30 mouse cellular contexts compared by ENCODE assay signal in the genomic region with DNA sequence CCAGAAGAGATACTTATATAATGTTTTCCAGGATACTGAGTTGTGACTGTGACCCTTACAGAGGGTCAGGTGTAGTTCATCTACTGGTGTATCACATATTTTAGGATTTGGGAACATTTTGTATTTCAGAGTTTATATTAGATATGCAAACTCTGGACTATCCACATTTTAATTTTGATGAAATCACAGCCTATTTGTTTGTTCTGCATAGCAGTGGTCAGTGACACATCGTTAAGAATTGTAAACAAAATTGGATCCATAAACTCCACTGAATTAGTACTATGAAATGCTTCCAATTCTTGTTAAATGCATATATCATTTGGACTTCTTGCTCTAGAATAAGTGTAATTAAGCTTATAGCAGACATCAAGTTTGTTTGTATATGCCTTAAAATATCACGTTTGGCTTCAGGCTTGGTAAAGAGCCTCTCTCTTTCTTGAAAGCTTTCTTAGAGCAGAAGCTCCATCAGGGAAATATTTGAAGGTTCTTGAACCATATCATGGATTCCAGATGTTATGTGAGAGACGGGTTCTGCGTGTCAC.
DNase-seq lines count a peak whose midpoint lies in the region; ATAC-seq and TF ChIP-seq lines count a peak whose summit lies in the region.
"Had no signal": no experiment of that assay in that cellular context is flagged by ENCODE, and none has a peak within 500 bp of the region (broad histone marks: within the 10 kb centered on the region; RNA-seq: fewer than 3 reads in every experiment).

No protein-coding gene starts in this region.

- H3K27ac ChIP-seq in embryonic facial prominence, embryonic 11.5 days (replicated peaks; ENCODE audit: low read depth, low read length): no peak overlapping the region
- no peak overlapping the region for H3K27ac ChIP-seq in embryonic facial prominence, embryonic 10.5 days (replicated peaks)
- H3K27ac ChIP-seq in lung, embryonic 14.5 days (ENCODE audit: low read depth): no peak overlapping the region
- H3K27ac ChIP-seq in lung, postnatal 0 days (ENCODE audit: low read length): no peak overlapping the region
- no peak overlapping the region for H3K27ac ChIP-seq in hindbrain, embryonic 14.5 days
- H3K27ac ChIP-seq: embryonic facial prominence, embryonic 12.5 days; forebrain, embryonic 12.5 days; forebrain, embryonic 15.5 days; heart, embryonic 15.5 days; hindbrain, embryonic 10.5 days; hindbrain, embryonic 13.5 days; hindbrain, postnatal 0 days had no signal

- DNase-seq in embryonic facial prominence, embryonic 11.5 days (ENCODE audit: low spot score): peak; percentile 19
- no peak for DNase-seq in embryonic facial prominence, embryonic 10.5 days (ENCODE audit: low spot score)
- DNase-seq in lung, embryonic 14.5 days: peak; percentile 44
- no peak for DNase-seq in lung, postnatal 36 days
- peak; percentile 8 for DNase-seq in lung, postnatal 0 days (ENCODE audit: low spot score)
- DNase-seq in lung, adult 18-20 months: no peak
- DNase-seq in hindbrain, embryonic 14.5 days (ENCODE audit: low spot score): no peak
- DNase-seq: adrenal gland, postnatal 10 days; adrenal gland, postnatal 36 days; B cell, adult 2 months; cerebellum, adult 18-20 months; cerebellum, adult 9-10 months; cerebellum, postnatal 14 days; embryo, embryonic 11 days; gastrocnemius, postnatal 25 days; heart, adult 18-20 months; heart, postnatal 10 days; heart, postnatal 36 days had no signal

- no peaks in the 10 kb centered on the region for H3K27me3 ChIP-seq in embryonic facial prominence, embryonic 11.5 days (ENCODE audit: control insufficient read depth, insufficient read depth, low read length)
- H3K27me3 ChIP-seq in embryonic facial prominence, embryonic 10.5 days (replicated peaks; ENCODE audit: low read depth, poor library complexity, severe bottlenecking): no peaks in the 10 kb centered on the region
- H3K27me3 ChIP-seq in lung, embryonic 14.5 days (ENCODE audit: insufficient read depth, low read length): no peaks in the 10 kb centered on the region
- no peaks in the 10 kb centered on the region for H3K27me3 ChIP-seq in lung, postnatal 0 days (replicated peaks; ENCODE audit: insufficient read depth, low read length)
- no peaks in the 10 kb centered on the region for H3K27me3 ChIP-seq in hindbrain, embryonic 14.5 days (ENCODE audit: control insufficient read depth, insufficient read depth, low read length)
- H3K27me3 ChIP-seq: CH12.LX; embryonic facial prominence, embryonic 12.5 days; forebrain, embryonic 12.5 days; forebrain, embryonic 15.5 days; heart, embryonic 12.5 days; heart, embryonic 15.5 days; hindbrain, embryonic 13.5 days; Patski had no signal

- H3K4me1 ChIP-seq in embryonic facial prominence, embryonic 11.5 days (ENCODE audit: control insufficient read depth, insufficient read depth, low read length): no peaks in the 10 kb centered on the region
- H3K4me1 ChIP-seq in embryonic facial prominence, embryonic 10.5 days: no peaks in the 10 kb centered on the region
- H3K4me1 ChIP-seq in lung, embryonic 14.5 days (ENCODE audit: insufficient read depth): no peaks in the 10 kb centered on the region
- no peaks in the 10 kb centered on the region for H3K4me1 ChIP-seq in lung, postnatal 0 days (ENCODE audit: insufficient read depth, low read depth, low read length)
- H3K4me1 ChIP-seq in hindbrain, embryonic 14.5 days (replicated peaks; ENCODE audit: control insufficient read depth, insufficient read depth, low read length): no peaks in the 10 kb centered on the region
- H3K4me1 ChIP-seq: embryonic facial prominence, embryonic 12.5 days; forebrain, embryonic 12.5 days; forebrain, embryonic 15.5 days; heart, embryonic 12.5 days; heart, embryonic 15.5 days; hindbrain, embryonic 10.5 days; hindbrain, embryonic 13.5 days had no signal

- TF ChIP-seq CTCF in lung, embryonic 14.5 days (IDR thresholded peaks at IDR 0.05; ENCODE audit: low read depth): no peak
- no peak for TF ChIP-seq CTCF in lung, postnatal 0 days (IDR thresholded peaks at IDR 0.05)

- WGBS in embryonic facial prominence, embryonic 11.5 days: 67% methylated on average over 4 of the region's 4 CpGs
- whole genome bisulfite sequencing in embryonic facial prominence, embryonic 10.5 days: 65% methylated on average over 4 of the region's 4 CpGs
- WGBS in lung, embryonic 14.5 days: 45% methylated on average over 4 of the region's 4 CpGs
- WGBS in lung, postnatal 0 days: 53% methylated on average over 4 of the region's 4 CpGs
- WGBS in hindbrain, embryonic 14.5 days: 86% methylated on average over 4 of the region's 4 CpGs

- H3K4me2 ChIP-seq in embryonic facial prominence, embryonic 11.5 days (ENCODE audit: low read depth, low read length): no peak overlapping the region
- H3K4me2 ChIP-seq in lung, embryonic 14.5 days: no peak overlapping the region
- H3K4me2 ChIP-seq in lung, postnatal 0 days (replicated peaks; ENCODE audit: low read depth, low read length): no peak overlapping the region
- H3K4me2 ChIP-seq in hindbrain, embryonic 14.5 days (replicated peaks): no peak overlapping the region
- H3K4me2 ChIP-seq: embryonic facial prominence, embryonic 12.5 days; forebrain, embryonic 12.5 days; forebrain, embryonic 15.5 days; heart, embryonic 12.5 days; heart, embryonic 15.5 days; hindbrain, embryonic 13.5 days had no signal

- no peaks in the 10 kb centered on the region for H3K36me3 ChIP-seq in embryonic facial prominence, embryonic 11.5 days (replicated peaks; ENCODE audit: control insufficient read depth, insufficient read depth, low read depth, low read length)
- no peaks in the 10 kb centered on the region for H3K36me3 ChIP-seq in embryonic facial prominence, embryonic 10.5 days (replicated peaks)
- no peaks in the 10 kb centered on the region for H3K36me3 ChIP-seq in lung, embryonic 14.5 days (ENCODE audit: insufficient read depth)
- H3K36me3 ChIP-seq in lung, postnatal 0 days (ENCODE audit: insufficient read depth, low read length): no peaks in the 10 kb centered on the region
- H3K36me3 ChIP-seq in hindbrain, embryonic 14.5 days (replicated peaks; ENCODE audit: control insufficient read depth, insufficient read depth): no peaks in the 10 kb centered on the region
- H3K36me3 ChIP-seq: embryonic facial prominence, embryonic 12.5 days; forebrain, embryonic 12.5 days; forebrain, embryonic 15.5 days; G1E; heart, embryonic 12.5 days; heart, embryonic 15.5 days; hindbrain, embryonic 10.5 days; hindbrain, embryonic 13.5 days had no signal

- ATAC-seq in embryonic facial prominence, embryonic 11.5 days (replicated peaks; ENCODE audit: insufficient number of reproducible peaks, low FRiP score, low TSS enrichment, low read depth): no peak
- ATAC-seq in lung, embryonic 14.5 days (ENCODE audit: insufficient read depth): peak; percentile 58; the same call in 1 of the 2 replicates
- no peak; the same call in 1 of the 2 replicates for ATAC-seq in lung, postnatal 0 days
- no peak for ATAC-seq in hindbrain, embryonic 14.5 days (ENCODE audit: low FRiP score)
- ATAC-seq: forebrain, embryonic 15.5 days; hindbrain, postnatal 0 days; Patski had no signal

- no peak overlapping the region for H3K9ac ChIP-seq in embryonic facial prominence, embryonic 11.5 days (replicated peaks; ENCODE audit: low read length)
- H3K9ac ChIP-seq in lung, embryonic 14.5 days: no peak overlapping the region
- no peak overlapping the region for H3K9ac ChIP-seq in lung, postnatal 0 days (replicated peaks; ENCODE audit: low read depth)
- H3K9ac ChIP-seq in hindbrain, embryonic 14.5 days: no peak overlapping the region
- H3K9ac ChIP-seq: embryonic facial prominence, embryonic 12.5 days; forebrain, embryonic 12.5 days; forebrain, embryonic 15.5 days; heart, embryonic 12.5 days; heart, embryonic 15.5 days; hindbrain, embryonic 13.5 days had no signal

- H3K9me3 ChIP-seq in embryonic facial prominence, embryonic 11.5 days (replicated peaks; ENCODE audit: control insufficient read depth, low read length): no peaks in the 10 kb centered on the region
- no peaks in the 10 kb centered on the region for H3K9me3 ChIP-seq in embryonic facial prominence, embryonic 10.5 days
- no peaks in the 10 kb centered on the region for H3K9me3 ChIP-seq in lung, embryonic 14.5 days (ENCODE audit: low read depth, low read length)
- H3K9me3 ChIP-seq in lung, postnatal 0 days (ENCODE audit: low read length): no peaks in the 10 kb centered on the region
- H3K9me3 ChIP-seq in hindbrain, embryonic 14.5 days (ENCODE audit: control insufficient read depth, low read length): no peaks in the 10 kb centered on the region
- H3K9me3 ChIP-seq: embryonic facial prominence, embryonic 12.5 days; forebrain, embryonic 12.5 days; forebrain, embryonic 15.5 days; heart, embryonic 12.5 days; heart, embryonic 15.5 days; hindbrain, embryonic 10.5 days; hindbrain, embryonic 13.5 days had no signal

- no peak overlapping the region for H3K4me3 ChIP-seq in embryonic facial prominence, embryonic 11.5 days (ENCODE audit: low read depth, low read length)
- no peak overlapping the region for H3K4me3 ChIP-seq in embryonic facial prominence, embryonic 10.5 days
- H3K4me3 ChIP-seq in lung, embryonic 14.5 days (ENCODE audit: low read depth, low read length): no peak overlapping the region
- no peak overlapping the region for H3K4me3 ChIP-seq in lung, postnatal 0 days (ENCODE audit: low read depth, low read length)
- H3K4me3 ChIP-seq in hindbrain, embryonic 14.5 days (replicated peaks; ENCODE audit: low read length): no peak overlapping the region
- H3K4me3 ChIP-seq: embryonic facial prominence, embryonic 12.5 days; erythroblast, embryonic 14.5 days; forebrain, embryonic 12.5 days; forebrain, embryonic 15.5 days; heart, embryonic 12.5 days; heart, embryonic 15.5 days; hindbrain, embryonic 10.5 days; hindbrain, embryonic 13.5 days had no signal

- no peak for TF ChIP-seq EP300 in lung, postnatal 0 days (IDR thresholded peaks at IDR 0.05)

Comparison
In these comparisons a context has a peak if more than half of its experiments do, and no peak if none do; other contexts are left out.
1. DNase-seq: peak in embryonic facial prominence, embryonic 11.5 days (single experiment), lung, embryonic 14.5 days (single experiment) and lung, postnatal 0 days (single experiment); none in embryonic facial prominence, embryonic 10.5 days (single experiment), lung, postnatal 36 days (single experiment), lung, adult 18-20 months (0 of 2) and hindbrain, embryonic 14.5 days (single experiment).